Mouse (Mus musculus) limb, embryonic 15.5 days (tissue): Measurements from ENCODE around the gene Cela3a. TPM values are rescaled to one million over a fixed set of nuclear protein-coding genes. Genes with fewer than 3 reads are reported as not detected.
"Not testable (repeated sequence)": the region's sequence is repeated elsewhere in the genome, so short reads cannot be mapped to it uniquely, and the experiment has no call there.

Experiments used
- ATAC-seq: fragments of 200-750 bp; cut with Nextera tagmentation; 2 replicates; pipeline ENCODE4 v1.8.0; 2017; ENCODE audit warnings: low read depth, moderate TSS enrichment; ENCODE audit not compliant: insufficient number of reproducible peaks, low FRiP score, low TSS enrichment
- H3K27ac ChIP-seq: fragments of 300-500 bp; sonication (generic); 2 replicates; pipeline ENCODE4 v1.5.1; 2015; ENCODE audit warnings: moderate library complexity, mild to moderate bottlenecking, inconsistent platforms
- H3K27me3 ChIP-seq: fragments of 300-500 bp; sonication (generic); 2 replicates; pipeline ENCODE4 v1.6.1; 2015; ENCODE audit warnings: inconsistent platforms
- H3K36me3 ChIP-seq: fragments of 300-500 bp; sonication (generic); 2 replicates; pipeline ENCODE4 v1.6.1; 2015; ENCODE audit warnings: inconsistent platforms
- H3K4me1 ChIP-seq: fragments of 300-500 bp; sonication (generic); 2 replicates; pipeline ENCODE4 v1.6.1; 2015; ENCODE audit warnings: inconsistent platforms
- H3K4me2 ChIP-seq: fragments of 300-500 bp; sonication (generic); 2 replicates; pipeline ENCODE4 v1.6.1; 2015; ENCODE audit warnings: mild to moderate bottlenecking, inconsistent platforms
- H3K4me3 ChIP-seq: fragments of 300-500 bp; sonication (generic); 2 replicates; pipeline ENCODE4 v1.5.1; 2015; ENCODE audit warnings: mild to moderate bottlenecking, inconsistent platforms
- H3K9ac ChIP-seq: fragments of 300-500 bp; sonication (generic); 2 replicates; pipeline ENCODE4 v1.6.1; 2015; ENCODE audit warnings: inconsistent platforms
- H3K9me3 ChIP-seq: fragments of 300-500 bp; sonication (generic); 2 replicates; pipeline ENCODE4 v1.6.1; 2016; ENCODE audit warnings: inconsistent platforms
- WGBS: fragments of 180-500 bp; shearing (Covaris S2); methylation state at CpG from one replicate; pipeline ENCODE4 v1.1.7; 2015; 5-methylcytosine and 5-hydroxymethylcytosine counted together
- polyA plus RNA-seq: library from polyadenylated mRNA; unstranded; fragments of >200 nt; fragmentation: Nextera tagmentation; extraction: Ambion mirVana; gene quantifications from 2 replicates; pipeline ENCODE4 v1.2.1, GENCODE M21; 2015

The Cela3a gene
- polyA plus RNA-seq, 1 experiment from 2014 or later, result not detected

GRCm38 (mm10) chr4:137447363-137448196 is 38.0 kb upstream of the Cela3a start:
- no peak for ATAC-seq
- Histone ChIP-seq H3K9me3 (no peaks in the 10 kb centered on the region), H3K4me2 (no peak overlapping the region), H3K4me1 (peaks cover 24% of the 10 kb centered on the region), H3K27me3 (no peaks in the 10 kb centered on the region), H3K9ac (no peak overlapping the region), H3K4me3 (no peak overlapping the region), H3K27ac (peak overlapping the region; percentile 12), H3K36me3 (no peaks in the 10 kb centered on the region)
- WGBS, result 49% methylated on average over 7 of the region's 7 CpGs

DNA sequence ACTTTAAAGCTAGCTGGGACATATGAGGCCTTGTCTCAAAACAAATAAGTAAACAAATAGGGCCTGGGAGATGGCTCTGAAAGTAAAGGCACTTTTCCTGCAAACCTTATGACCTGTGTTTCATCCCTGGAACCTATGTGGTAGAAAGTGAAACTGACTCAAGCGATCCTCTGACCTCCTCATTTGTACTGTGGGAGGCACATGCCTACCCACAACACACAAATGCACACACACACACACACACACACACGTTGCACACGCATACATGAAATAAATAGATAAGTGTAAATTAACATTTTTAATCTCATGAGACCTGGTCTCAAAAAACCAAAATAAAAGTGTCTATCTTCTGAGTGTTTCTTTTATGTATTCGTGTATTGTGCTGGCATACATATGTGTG is 36.3 kb upstream of the Cela3a start:
- H3K4me1 ChIP-seq, result peaks cover 23% of the 10 kb centered on the region
- no peaks in the 10 kb centered on the region for H3K9me3 ChIP-seq
- H3K36me3 ChIP-seq, result no peaks in the 10 kb centered on the region
- H3K9ac ChIP-seq, result no peak overlapping the region
- H3K4me3 ChIP-seq, result no peak overlapping the region
- WGBS, result 87% methylated on average over 4 of the region's 4 CpGs
- H3K4me2 ChIP-seq, result no peak overlapping the region
- no peak for ATAC-seq
- no peaks in the 10 kb centered on the region for H3K27me3 ChIP-seq
- H3K27ac ChIP-seq, result no peak overlapping the region

DNA sequence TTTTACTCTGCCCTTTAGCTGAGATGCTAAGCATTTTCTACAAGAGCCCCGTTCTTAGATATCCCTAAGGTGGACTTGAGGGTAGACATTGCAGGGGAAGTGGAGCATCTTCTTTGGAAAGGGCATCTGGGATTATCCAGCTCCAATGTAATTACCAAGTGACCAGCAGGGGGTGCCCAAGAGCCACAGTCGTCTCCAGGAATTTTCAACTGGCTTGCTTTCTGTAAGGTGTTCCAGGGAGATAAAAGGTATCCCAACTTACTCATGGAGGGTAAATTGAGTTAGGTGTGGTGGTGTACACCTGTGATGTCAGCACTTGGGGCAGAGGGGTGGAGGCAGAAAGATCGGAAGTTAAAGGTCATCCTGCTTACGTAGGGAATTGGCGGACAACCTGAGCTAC is 34.0 kb upstream of the Cela3a start:
- Histone ChIP-seq H3K4me3 (no peak overlapping the region), H3K36me3 (no peaks in the 10 kb centered on the region), H3K4me1 (peaks cover 16% of the 10 kb centered on the region), H3K27me3 (no peaks in the 10 kb centered on the region), H3K9me3 (no peaks in the 10 kb centered on the region), H3K9ac (no peak overlapping the region), H3K4me2 (no peak overlapping the region), H3K27ac (no peak overlapping the region)
- ATAC-seq, result no peak
- WGBS, result 26% methylated on average over 5 of the region's 5 CpGs

DNA sequence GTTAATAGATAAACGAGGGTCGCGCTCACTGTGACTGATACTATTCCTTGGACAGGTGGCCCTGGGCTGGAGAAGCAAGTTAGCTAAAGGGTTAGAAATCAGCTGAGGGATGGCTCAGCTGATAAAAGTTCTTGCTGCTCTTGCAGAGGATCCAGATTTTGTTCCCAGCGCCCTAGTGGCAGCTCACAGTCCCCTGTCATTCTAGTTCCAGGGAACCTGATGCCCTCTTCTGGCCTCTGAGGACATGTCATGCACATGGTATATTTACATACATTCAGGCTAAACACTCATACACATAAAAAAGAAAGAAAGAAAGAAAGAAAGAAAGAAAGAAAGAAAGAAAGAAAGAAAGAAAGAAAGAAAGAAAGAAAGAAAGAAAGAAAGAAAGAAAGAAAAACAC is 31.7 kb upstream of the Cela3a start:
- Histone ChIP-seq H3K9me3 (no peaks in the 10 kb centered on the region), H3K4me1 (0 out of 2 replicates have a peak, but pooled peaks cover 4% of the 10 kb centered on the region), H3K36me3 (no peaks in the 10 kb centered on the region), H3K9ac (no peak overlapping the region), H3K27ac (no peak overlapping the region), H3K4me3 (no peak overlapping the region), H3K27me3 (no peaks in the 10 kb centered on the region), H3K4me2 (no peak overlapping the region)
- no peak for ATAC-seq
- WGBS, result 83% methylated on average over 4 of the region's 4 CpGs

DNA sequence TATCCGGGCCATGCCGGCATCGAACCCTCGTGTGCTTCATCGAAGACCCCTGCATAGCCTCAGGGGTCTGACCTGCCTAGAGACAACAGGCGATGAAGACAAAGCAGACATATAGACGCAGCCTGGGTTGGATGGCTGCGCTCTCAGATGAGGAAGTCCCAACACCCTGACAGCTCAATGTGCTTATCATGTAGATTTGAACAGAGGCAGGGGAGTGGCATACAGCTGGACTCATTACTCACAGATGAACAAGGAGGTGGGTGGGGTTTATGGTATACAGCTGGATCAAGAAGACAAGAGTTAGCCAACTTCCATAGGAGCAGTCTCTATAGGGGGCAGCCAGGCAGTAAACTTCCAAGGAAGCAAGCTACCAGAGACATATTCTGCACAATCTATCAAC is 29.3 kb upstream of the Cela3a start:
- WGBS, result 89% methylated on average over 8 of the region's 8 CpGs
- Histone ChIP-seq H3K27me3 (no peaks in the 10 kb centered on the region), H3K4me3 (no peak overlapping the region), H3K4me2 (no peak overlapping the region), H3K9ac (no peak overlapping the region), H3K36me3 (no peaks in the 10 kb centered on the region), H3K4me1 (0 out of 2 replicates have a peak, but pooled peaks cover 2% of the 10 kb centered on the region), H3K9me3 (no peaks in the 10 kb centered on the region), H3K27ac (no peak overlapping the region)
- ATAC-seq, result no peak

GRCm38 (mm10) chr4:137436979-137437669 is 27.5 kb upstream of the Cela3a start:
- H3K36me3 ChIP-seq, result no peaks in the 10 kb centered on the region
- H3K27ac ChIP-seq, result no peak overlapping the region
- WGBS, result 84% methylated on average over 8 of the region's 8 CpGs
- no peaks in the 10 kb centered on the region for H3K9me3 ChIP-seq
- H3K4me3 ChIP-seq, result no peak overlapping the region
- no peaks in the 10 kb centered on the region for H3K27me3 ChIP-seq
- no peak overlapping the region for H3K9ac ChIP-seq
- ATAC-seq, result no peak
- H3K4me2 ChIP-seq, result no peak overlapping the region
- H3K4me1 ChIP-seq, result no peaks in the 10 kb centered on the region

- not testable (repeated sequence) for H3K36me3 ChIP-seq, H3K9me3 ChIP-seq, H3K27me3 ChIP-seq, H3K4me1 ChIP-seq, H3K4me3 ChIP-seq, H3K27ac ChIP-seq, H3K9ac ChIP-seq, H3K4me2 ChIP-seq
- ATAC-seq, result 0 out of 2 replicates have a peak, but pooled peaks have one; percentile 26
- 66% methylated on average over 10 of the region's 10 CpGs for WGBS
These were observed 23.3 kb upstream of the Cela3a start for GRCm38 (mm10) chr4:137432700-137433550.

GRCm38 (mm10) chr4:137430502-137430901 is 20.9 kb upstream of the Cela3a start, which contains the start of gene Cela3b:
Cela3b (minus strand) TSS chr4:137430540.
- no peaks in the 10 kb centered on the region for H3K27me3 ChIP-seq
- H3K9ac ChIP-seq, result no peak within 1 kb of the TSS
- H3K27ac ChIP-seq, result no peak within 1 kb of the TSS
- no peaks in the 10 kb centered on the region for H3K9me3 ChIP-seq
- no peaks in the 10 kb centered on the region for H3K36me3 ChIP-seq
- H3K4me3 ChIP-seq, result no peak within 1 kb of the TSS
- ATAC-seq, result no peak
- no peaks in the 10 kb centered on the region for H3K4me1 ChIP-seq
- H3K4me2 ChIP-seq, result no peak within 1 kb of the TSS
- 82% methylated on average over 4 of the region's 4 CpGs for WGBS

DNA sequence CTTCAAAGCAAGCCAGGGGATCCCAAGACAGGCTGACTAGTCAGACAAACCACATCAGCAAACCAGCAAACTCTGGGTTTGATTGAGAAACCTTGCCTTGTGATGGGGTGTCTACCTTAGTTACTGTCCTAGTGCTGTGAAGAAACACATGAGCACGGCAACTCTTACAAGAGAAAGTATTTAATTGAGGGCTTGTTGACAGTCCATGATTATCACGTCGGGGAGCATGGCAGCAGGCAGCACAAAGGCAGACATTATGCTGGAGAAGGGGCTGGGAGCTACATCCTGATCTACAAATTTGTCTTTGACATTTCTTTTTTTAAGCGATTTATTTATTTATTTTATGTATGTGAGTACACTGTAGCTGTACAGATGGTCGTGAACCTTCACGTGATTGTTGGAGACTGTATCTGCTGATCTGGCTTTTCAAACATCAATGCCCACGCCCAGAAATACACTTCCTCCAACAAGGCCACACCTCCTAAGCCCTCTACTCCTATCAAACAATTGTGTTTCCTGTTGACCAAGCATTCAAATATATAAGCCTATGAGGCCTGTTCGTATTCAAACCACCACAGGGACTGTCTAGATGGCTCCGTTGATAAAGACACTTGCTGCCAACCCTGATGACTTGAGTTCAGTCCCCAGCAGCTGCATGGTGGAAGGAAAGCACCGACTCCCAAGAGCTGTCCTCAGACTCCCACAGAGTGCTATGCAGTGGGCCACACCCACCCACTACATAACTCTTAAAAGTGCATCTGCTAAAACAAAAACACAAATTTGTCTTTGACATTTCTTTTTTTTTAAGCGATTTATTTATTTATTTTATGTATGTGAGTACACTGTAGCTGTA is 8.3 kb upstream of the Cela3a start:
- no peak overlapping the region for H3K4me3 ChIP-seq
- WGBS, result 75% methylated on average over 11 of the region's 11 CpGs

GRCm38 (mm10) chr4:137414936-137415335 is 5.3 kb upstream of the Cela3a start:
- H3K4me1 ChIP-seq, result no peaks in the 10 kb centered on the region
- no peak for ATAC-seq
- H3K27me3 ChIP-seq, result no peaks in the 10 kb centered on the region
- H3K4me2 ChIP-seq, result no peak overlapping the region
- no peak overlapping the region for H3K9ac ChIP-seq
- H3K9me3 ChIP-seq, result no peaks in the 10 kb centered on the region
- 62% methylated on average over 1 of the region's 1 CpGs for WGBS
- no peaks in the 10 kb centered on the region for H3K36me3 ChIP-seq
- no peak overlapping the region for H3K27ac ChIP-seq
- H3K4me3 ChIP-seq, result no peak overlapping the region

More for the DNA sequence above, 8.3 kb upstream of the Cela3a start:
- Histone ChIP-seq H3K4me1 (no peaks in the 10 kb centered on the region), H3K4me2 (no peak overlapping the region), H3K36me3 (no peaks in the 10 kb centered on the region), H3K9me3 (no peaks in the 10 kb centered on the region), H3K9ac (no peak overlapping the region), H3K27me3 (no peaks in the 10 kb centered on the region), H3K27ac (no peak overlapping the region)
- no peak for ATAC-seq

GRCm38 (mm10) chr4:137412185-137412709 is 2.7 kb upstream of the Cela3a start:
- WGBS, result 79% methylated on average over 7 of the region's 7 CpGs
- H3K27ac ChIP-seq, H3K9me3 ChIP-seq, H3K4me1 ChIP-seq, H3K4me2 ChIP-seq, H3K9ac ChIP-seq, H3K36me3 ChIP-seq, H3K27me3 ChIP-seq, H3K4me3 ChIP-seq: not testable (repeated sequence)
- peak; percentile 19; the same call in 1 of the 2 replicates for ATAC-seq
